Mouse (Mus musculus): ENCODE data around the gene Arap1. TPM values are rescaled to one million over a fixed set of nuclear protein-coding genes. Genes with fewer than 3 reads are reported as not detected.

Arap1 gene
- 100 to 1,000 TPM; 327 to 393 TPM for total RNA-seq (2023)

DNA sequence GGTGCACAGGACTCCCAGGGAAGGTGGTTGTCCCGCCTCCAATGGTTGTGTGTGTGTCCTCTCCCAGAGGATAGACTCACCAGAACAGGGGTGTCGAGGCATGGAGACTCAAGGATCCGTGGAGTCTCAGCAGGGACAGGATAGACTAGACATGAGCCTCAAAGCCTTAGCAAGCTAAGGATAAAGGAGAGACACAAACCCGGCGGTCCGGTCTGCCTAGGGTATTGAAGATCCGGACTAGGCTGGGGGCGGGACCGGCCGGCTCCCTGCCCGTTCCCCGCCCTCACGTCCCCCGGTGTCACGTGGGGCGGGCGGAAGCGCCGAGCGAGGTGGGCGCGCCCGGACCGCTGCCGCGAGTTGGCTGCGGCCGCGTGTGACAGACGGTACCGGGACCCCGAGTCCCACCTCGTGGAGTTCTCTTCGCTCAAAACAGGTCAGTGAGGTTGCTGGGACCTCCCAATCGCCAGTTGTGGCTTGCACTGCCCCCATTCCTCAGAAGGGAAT, at the start of gene Arap1:
Arap1 (plus strand) TSS at position 301 of the 504 bp plus-strand sequence.

GRCm38 (mm10) chr7:101301881-101302456, 45.9 kb upstream of the Arap1 start, which contains the start of gene Atg16l2:
Gene Atg16l2, minus strand, starts transcription at chr7:101302251.

DNA sequence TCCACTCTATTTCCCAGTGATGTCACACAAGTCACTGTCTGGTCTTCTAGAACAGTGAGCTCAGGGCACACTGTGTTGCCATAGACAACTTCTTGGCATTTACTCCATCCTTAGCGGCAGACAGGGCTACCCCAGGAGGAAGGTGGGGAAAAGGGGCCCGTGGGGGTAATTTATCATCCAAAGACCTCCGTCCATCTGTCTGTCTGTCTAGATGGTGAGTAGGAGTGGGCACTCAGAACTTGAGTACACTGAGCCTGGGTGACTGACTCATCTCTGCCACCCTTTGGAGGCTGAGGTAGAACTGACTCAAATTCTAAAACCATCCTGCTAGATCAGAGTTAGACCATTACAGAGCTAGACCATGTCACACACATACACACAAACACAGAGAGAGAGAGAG, 30.9 kb upstream of the Arap1 start, which contains the start of gene Stard10:
Stard10 (plus strand) TSS at position 73 of the 400 bp plus-strand sequence.

DNA sequence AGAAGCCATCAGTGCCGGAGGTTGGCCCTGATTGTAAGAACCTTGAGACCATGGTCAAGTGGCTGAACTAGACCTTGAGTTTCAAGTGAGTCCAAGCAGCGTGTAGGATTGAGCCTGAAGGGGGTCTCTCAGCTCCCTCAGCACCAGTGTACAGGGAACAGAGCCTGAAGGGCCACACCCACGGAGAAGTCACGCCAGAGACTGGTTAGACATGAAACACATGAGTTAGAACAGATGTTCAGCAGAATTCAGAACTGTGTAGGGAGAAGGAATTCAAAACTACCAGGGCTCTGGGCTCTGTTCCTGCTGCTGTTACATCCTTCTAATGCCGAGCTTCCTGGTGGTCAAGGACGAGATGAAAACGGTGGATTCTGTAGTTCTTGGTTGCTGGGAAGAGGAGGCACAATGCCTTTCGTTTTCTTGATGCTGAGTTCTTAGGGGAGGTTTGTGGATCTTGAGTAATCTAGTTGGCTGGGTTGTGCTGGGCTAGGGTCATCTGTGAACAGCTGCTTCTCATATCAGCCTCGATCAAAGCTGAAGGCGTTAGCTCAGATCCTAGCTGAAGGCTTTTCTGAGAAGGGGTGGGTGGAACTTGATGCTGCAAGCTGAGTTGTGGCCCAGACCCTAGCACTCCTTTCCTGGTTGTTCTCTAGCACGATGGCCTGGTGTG, 62.5 kb downstream of the Arap1 start, which contains the start of gene Gm45837:
Gm45837 (plus strand) TSS at position 620 of the 670 bp plus-strand sequence.

GRCm38 (mm10) chr7:101421529-101421928, 73.7 kb downstream of the Arap1 start, which contains the start of gene Pde2a:
Gene Pde2a, plus strand, starts transcription at chr7:101421691.

Other genes starting within 250 kb of the Arap1 start
- 10 to 100 TPM; 62.9 to 63.3 TPM for gene Atg16l2, start 45.8 kb upstream of the Arap1 start, total RNA-seq (2023)
- 10 to 100 TPM; 19.3 to 26.6 TPM for gene Stard10, start 31.0 kb upstream of the Arap1 start, total RNA-seq (2023)
- gene Gm45837, start 62.8 kb downstream of the Arap1 start, total RNA-seq (2023): 10 to 100 TPM; 39.3 to 87.1 TPM
- gene Pde2a, start 73.6 kb downstream of the Arap1 start, total RNA-seq (2023): 100 to 1,000 TPM; 155 to 209 TPM
- gene Art2b, start 237.5 kb downstream of the Arap1 start, total RNA-seq (2023): not detected

Data from neutrophil, adult 83 days (primary cell).